Mouse (Mus musculus) ES-Bruce4 (cell line): Measurements from ENCODE around the gene Maml3.

Source experiments
- CTCF ChIP-seq: IDR thresholded peaks from one replicate; pipeline ENCODE4 v1.8.1; 2011; ENCODE audit warnings: low read depth, low read length
- POLR2A ChIP-seq: IDR thresholded peaks from one replicate; pipeline ENCODE4 v1.8.1; 2011; ENCODE audit warnings: low read length; ENCODE audit not compliant: insufficient read depth

GRCm38 (mm10) chr3:51821551-51821950, 283.3 kb downstream of the Maml3 start:
- TF ChIP-seq CTCF, result no peak
- TF ChIP-seq POLR2A, result no peak
